Mouse (Mus musculus) frontal cortex, postnatal 36 days (tissue): Measurements from ENCODE around the gene Prune1.
A peak's percentile ranks its signal among the peaks of the same experiment; 100 is the strongest.

Experiments used
- DNase-seq, 2 experiments: peaks; one replicate each; pipeline ENCODE4 v3.0.0; 2022; ENCODE audit warnings: low spot score in 2 of 2

Prune1 gene

DNA sequence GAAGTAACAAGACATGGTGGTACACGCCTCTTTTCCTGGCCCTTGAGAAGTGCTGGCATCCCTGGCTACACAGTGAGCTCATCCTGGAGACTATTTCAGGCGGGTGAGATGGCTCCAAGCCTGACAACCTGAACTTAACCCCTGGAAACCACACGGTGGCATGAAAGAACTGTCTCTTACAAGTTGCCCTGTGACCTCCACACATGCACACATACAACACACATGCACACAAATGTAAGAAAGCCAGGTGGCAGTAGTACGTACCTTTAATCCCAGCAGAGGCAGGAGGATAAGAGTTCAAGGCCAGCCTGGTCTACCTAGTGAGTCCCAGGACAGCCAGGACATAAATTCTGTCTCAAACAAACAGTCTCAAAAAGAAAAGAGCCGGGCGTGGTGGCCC, 42.9 kb downstream of the Prune1 start:
- no peak for DNase-seq

- DNase-seq: no peak
Measured at GRCm38 (mm10) chr3:95237541-95238099, 44.3 kb downstream of the Prune1 start.

GRCm38 (mm10) chr3:95235386-95236301, 46.2 kb downstream of the Prune1 start:
- no peak for DNase-seq

DNA sequence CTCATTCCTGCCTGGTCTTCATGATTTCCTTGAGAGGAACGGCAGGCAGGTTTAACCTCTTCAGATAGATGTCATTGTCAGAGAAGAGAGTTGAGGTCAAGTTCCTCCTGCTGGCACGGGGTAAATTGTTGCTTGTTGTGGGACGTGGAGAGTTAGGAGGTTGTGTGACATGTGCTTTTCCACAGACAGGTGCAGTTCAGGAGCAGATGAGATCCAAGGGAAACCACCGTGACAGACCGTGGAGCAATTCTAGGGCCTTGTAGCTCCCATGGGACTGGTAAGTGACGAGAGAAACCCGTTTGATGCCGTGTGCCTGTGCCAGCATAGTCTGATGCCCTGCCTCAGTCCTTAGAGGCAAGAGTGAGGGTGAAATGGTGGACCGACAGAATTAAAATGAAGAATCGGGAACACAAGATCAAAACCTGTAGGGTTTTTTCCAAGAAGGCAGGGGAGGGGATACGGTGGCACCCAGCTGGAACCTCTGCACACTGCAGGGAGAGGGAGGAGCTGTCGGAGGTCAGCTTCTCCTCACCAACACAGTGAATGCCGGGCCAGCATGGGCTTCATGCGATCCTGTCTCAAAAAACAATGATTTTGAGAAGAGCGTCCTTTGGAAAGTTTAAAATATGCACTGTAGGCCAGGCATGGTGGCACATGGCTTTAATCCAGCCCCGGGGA, 48.4 kb downstream of the Prune1 start:
- no peak for DNase-seq

- no peak for DNase-seq
Measured at GRCm38 (mm10) chr3:95232771-95233170, 49.1 kb downstream of the Prune1 start.

GRCm38 (mm10) chr3:95231298-95232221, 50.3 kb downstream of the Prune1 start, which contains the start of gene Mllt11:
Mllt11 (minus strand) TSS chr3:95232171.
- DNase-seq: no peak

GRCm38 (mm10) chr3:95230495-95231297, 51.2 kb downstream of the Prune1 start:
- DNase-seq: no peak

DNA sequence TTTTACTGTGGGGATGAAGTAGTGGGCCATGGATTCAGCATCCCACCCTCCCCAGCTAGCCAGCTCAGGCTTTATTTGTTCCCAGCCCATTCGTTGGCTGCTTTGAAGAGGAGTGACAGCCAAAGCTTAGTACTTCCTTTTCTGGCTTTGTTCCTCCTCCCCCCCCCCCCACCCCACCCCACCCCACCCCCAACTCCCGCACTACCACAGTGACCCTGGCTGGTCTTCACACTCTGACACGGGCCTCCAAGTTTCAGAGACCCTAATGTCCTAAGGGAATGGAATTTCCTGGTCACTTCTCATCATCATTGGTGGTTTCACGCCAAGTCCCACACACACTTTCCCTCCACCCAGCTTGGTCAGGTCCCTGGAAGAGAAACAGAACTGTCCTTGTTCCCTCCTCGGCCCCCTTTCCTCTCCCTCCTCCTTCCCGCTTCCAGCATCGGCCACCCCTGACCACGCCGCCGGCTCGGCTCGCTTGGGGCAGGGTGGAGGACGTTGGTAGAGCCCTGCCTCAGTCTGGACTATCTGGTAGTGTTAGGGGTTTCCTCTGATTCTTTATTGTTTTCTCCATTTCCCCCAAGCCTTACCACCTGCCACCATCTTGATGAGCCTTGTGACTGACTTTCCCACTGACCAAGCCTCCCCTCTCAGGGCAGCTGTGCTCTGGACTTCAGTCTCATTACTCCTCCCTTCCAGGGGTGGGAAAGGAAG, 51.9 kb downstream of the Prune1 start:
- DNase-seq: peak in 1 of 2 experiments; percentile 45

DNA sequence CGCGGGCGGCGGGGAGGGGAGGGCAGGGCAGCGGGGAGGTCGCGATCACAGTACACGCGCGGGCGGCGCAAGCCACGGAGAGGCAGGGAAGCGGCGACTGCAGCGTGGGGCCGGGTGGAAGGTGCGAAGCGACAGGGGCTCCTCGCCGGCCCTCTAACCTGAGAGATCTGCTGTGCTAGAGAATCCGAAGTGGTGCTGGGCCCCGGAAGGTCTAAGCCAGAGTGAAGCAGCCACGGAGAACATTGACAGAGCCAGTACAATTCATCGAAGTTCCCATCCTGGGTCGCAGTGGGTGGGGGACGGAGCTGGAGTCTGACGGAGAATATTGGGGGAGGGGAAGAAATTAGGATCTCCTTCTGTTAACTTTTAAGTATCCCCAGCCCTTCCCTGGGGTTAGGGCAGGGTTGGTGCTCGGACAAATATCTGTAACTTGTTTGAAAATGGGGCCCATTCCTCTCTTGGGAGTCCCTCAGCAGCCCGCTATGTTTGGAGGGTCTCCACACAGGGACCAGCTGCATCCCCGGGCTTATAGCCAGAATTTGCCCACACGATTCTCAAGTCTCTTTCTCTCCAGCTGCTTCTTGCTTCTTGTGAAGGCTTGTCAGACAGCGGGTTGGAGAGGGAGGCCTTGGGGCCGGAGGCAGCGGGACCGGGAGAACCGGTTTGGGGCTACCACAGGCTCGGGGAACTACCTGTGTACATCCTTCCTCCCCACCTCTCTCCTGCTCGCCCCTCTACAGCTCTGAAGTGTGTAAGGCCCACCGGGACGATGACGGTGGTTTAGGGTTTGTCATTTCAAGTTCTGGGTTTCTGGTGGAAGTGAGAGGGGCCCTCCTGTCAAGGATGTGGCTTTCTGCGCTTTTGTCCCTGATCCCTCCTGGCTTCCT, 52.7 kb downstream of the Prune1 start:
- peak; percentile 65 to 80 for DNase-seq

GRCm38 (mm10) chr3:95228148-95228893, 53.6 kb downstream of the Prune1 start, which contains the start of gene Cdc42se1:
Cdc42se1 (plus strand) TSS chr3:95228732.
- DNase-seq: peak; percentile 87 to 90

DNA sequence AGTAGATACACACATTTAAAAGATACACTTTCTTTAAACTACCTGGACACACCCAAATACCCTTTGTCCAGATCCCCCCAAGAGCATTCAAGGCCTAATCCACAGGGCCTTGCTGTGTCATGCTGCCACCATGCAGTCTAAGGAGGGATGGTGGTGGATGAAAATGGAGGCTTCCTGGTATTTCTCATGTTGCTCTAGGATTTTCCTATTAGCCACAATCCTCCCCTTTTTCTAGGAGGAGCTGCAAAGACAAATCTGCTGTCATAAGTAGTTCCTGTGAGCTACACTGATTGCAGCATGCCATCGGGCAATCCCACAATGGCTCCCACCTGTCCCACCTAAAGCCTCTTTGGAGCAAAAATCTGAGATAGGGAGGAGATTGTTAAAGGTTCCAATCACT, 54.7 kb downstream of the Prune1 start:
- no peak for DNase-seq

DNA sequence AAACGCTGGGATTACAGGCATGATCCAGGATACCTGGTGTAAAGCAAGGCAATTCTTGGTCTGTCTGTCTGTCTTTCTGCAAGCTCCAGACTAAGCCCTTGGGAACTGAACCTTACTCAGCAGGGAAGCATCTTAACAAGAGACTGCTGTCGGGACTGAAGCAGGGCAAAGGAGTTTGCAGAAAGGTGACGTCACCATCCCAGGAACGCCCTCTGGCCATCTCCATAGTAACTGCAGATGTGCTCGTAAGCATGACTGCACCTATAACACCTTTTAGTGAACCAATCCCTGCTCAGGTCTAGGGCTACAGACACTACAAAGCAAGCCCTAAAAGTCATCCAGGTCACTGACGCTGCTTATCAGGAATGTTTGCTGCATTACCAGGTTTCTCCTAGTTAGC, 57.6 kb downstream of the Prune1 start:
- peak in 1 of 2 experiments; percentile 54 for DNase-seq

- no peak for DNase-seq
Measured at GRCm38 (mm10) chr3:95223041-95223440, 58.8 kb downstream of the Prune1 start.

- no peak for DNase-seq
Measured at GRCm38 (mm10) chr3:95218466-95219137, 63.3 kb downstream of the Prune1 start.

- peak; percentile 86 to 89 for DNase-seq
Measured at GRCm38 (mm10) chr3:95217255-95218134, 64.4 kb downstream of the Prune1 start, which contains the start of gene Gabpb2. Gabpb2 (minus strand) TSS chr3:95217916.

DNA sequence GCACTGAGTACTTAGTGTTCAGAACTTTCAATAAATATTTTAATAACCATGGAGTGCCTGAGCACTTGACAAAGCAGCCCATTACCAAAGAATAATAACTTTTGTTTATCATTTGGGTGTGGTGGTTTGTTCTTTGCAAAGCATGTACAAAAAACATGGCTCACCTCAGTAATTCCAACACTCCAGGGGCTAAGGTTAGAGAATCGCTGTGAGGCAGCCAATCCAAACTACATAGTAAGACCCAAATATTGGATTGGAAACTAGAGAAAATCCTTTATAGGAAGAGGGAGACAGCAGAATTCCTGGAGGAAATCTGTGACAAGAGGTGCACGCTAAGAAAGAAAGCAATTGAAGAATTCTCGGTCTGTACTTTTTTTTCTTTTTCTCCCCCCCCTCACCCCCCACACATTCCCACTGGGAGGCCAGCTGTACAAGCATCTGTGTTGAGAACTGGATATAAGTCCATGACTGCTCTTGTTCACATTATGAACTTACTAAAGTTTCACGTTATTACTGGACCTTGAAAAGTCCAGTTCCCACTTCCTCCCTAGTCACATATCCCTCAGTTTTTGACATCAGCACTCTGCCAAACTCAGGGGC, 65.1 kb downstream of the Prune1 start:
- no peak for DNase-seq
